Mouse (Mus musculus) forebrain, embryonic 10.5 days (tissue): ENCODE measurements around the gene Svep1. TPM values are rescaled to one million over a fixed set of nuclear protein-coding genes. Genes with fewer than 3 reads are reported as not detected.

Experiments
- DNase-seq: peaks from one replicate; pipeline ENCODE4 v3.0.0-alpha.2; 2017; ENCODE audit warnings: low spot score; ENCODE audit errors: extremely low spot score
- H3K27ac ChIP-seq: fragments of 300-500 bp; sonication (generic); 2 replicates; pipeline ENCODE4 v1.5.1; 2016; ENCODE audit warnings: mild to moderate bottlenecking
- H3K27me3 ChIP-seq: fragments of 300-500 bp; sonication (generic); 2 replicates; pipeline ENCODE4 v1.6.1; 2016; ENCODE audit warnings: mild to moderate bottlenecking; ENCODE audit not compliant: poor library complexity, severe bottlenecking
- H3K36me3 ChIP-seq: fragments of 300-500 bp; sonication (generic); replicated peaks from 2 replicates; pipeline ENCODE4 v1.6.1; 2016; ENCODE audit warnings: mild to moderate bottlenecking, moderate library complexity
- H3K4me1 ChIP-seq: fragments of 300-500 bp; sonication (generic); 2 replicates; pipeline ENCODE4 v1.6.1; 2016
- H3K4me3 ChIP-seq: fragments of 300-500 bp; sonication (generic); 2 replicates; pipeline ENCODE4 v1.5.1; 2016; ENCODE audit warnings: mild to moderate bottlenecking, moderate library complexity
- H3K9me3 ChIP-seq: fragments of 300-500 bp; sonication (generic); 2 replicates; pipeline ENCODE4 v1.6.1; 2016; ENCODE audit warnings: mild to moderate bottlenecking, moderate library complexity
- WGBS: fragments of 180-500 bp; shearing (Covaris S2); methylation state at CpG from one replicate; pipeline ENCODE4 v1.1.7; 2016; 5-methylcytosine and 5-hydroxymethylcytosine counted together
- polyA plus RNA-seq: library from polyadenylated mRNA; unstranded; fragments of >200 nt; fragmentation: Nextera tagmentation; extraction: Ambion mirVana; gene quantifications from 2 replicates; pipeline ENCODE4 v1.2.1, GENCODE M21; 2016

Svep1 gene
- polyA plus RNA-seq, 1 experiment from 2014 or later: 2.2 TPM

- no peaks in the 10 kb centered on the region for H3K4me1 ChIP-seq
- no peak overlapping the region for H3K4me3 ChIP-seq
- no peaks in the 10 kb centered on the region for H3K36me3 ChIP-seq
- no peaks in the 10 kb centered on the region for H3K27me3 ChIP-seq
- no peaks in the 10 kb centered on the region for H3K9me3 ChIP-seq
- WGBS: 82% methylated on average over 2 of the region's 2 CpGs
- H3K27ac ChIP-seq: no peak overlapping the region
- no peak for DNase-seq
These were observed 141.9 kb downstream of the Svep1 start for GRCm38 (mm10) chr4:58064721-58065120.

DNA sequence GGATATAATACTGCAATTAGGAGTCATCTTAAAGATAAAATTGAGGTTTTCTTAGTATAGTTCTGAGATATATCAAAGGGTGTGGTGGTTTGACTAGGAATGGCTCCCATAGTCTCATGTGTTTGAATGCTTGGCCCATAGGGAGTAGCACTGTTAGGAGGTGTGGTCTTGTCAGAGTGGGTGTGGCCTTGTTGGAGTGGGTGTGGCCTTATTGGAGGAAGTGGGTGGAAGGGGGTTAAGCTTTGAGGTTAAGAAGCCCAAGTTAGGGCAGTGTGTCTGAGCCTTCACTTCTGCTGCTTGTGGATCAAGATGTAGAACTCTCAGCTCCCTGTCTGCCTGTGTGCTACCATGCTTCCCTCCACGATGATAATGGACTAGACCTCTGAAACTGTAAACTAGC, 143.7 kb downstream of the Svep1 start:
- no peak for DNase-seq
- no peaks in the 10 kb centered on the region for H3K27me3 ChIP-seq
- WGBS: 92% methylated on average over 1 of the region's 1 CpGs
- H3K9me3 ChIP-seq: no peaks in the 10 kb centered on the region
- H3K27ac ChIP-seq: no peak overlapping the region
- H3K36me3 ChIP-seq: no peaks in the 10 kb centered on the region
- no peak overlapping the region for H3K4me3 ChIP-seq
- no peaks in the 10 kb centered on the region for H3K4me1 ChIP-seq

- Histone ChIP-seq H3K4me3 (no peak overlapping the region), H3K4me1 (no peaks in the 10 kb centered on the region), H3K27me3 (no peaks in the 10 kb centered on the region), H3K9me3 (no peaks in the 10 kb centered on the region), H3K36me3 (no peaks in the 10 kb centered on the region), H3K27ac (no peak overlapping the region)
- DNase-seq: no peak
These were observed 151.0 kb downstream of the Svep1 start for GRCm38 (mm10) chr4:58055653-58056052.

DNA sequence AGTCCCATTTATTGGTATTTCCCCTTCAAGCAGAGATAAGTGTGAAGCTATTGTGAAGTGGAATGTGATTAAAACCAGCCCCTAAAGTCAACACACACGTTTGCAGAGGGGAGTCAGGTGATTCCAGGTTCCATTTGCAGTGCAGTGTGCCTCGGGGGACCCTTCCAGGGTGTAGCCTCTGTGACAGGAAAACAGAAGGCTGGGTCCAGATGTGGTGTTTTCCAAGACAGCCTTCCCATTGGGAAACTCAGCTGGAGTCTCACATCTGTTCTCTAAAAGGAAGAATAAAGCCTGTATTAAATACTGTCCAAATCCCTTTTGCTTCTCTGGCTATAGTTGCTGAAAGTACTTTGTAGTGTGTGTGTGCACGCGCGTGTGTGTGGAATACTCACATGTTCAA, 152.2 kb downstream of the Svep1 start:
- H3K4me3 ChIP-seq: no peak overlapping the region
- DNase-seq: no peak
- H3K4me1 ChIP-seq: no peaks in the 10 kb centered on the region
- no peaks in the 10 kb centered on the region for H3K36me3 ChIP-seq
- 74% methylated on average over 5 of the region's 5 CpGs for WGBS
- H3K27ac ChIP-seq: no peak overlapping the region
- no peaks in the 10 kb centered on the region for H3K27me3 ChIP-seq
- H3K9me3 ChIP-seq: no peaks in the 10 kb centered on the region

- H3K4me1 ChIP-seq: no peaks in the 10 kb centered on the region
- H3K4me3 ChIP-seq: no peak overlapping the region
- no peaks in the 10 kb centered on the region for H3K36me3 ChIP-seq
- no peak for DNase-seq
- no peaks in the 10 kb centered on the region for H3K9me3 ChIP-seq
- no peak overlapping the region for H3K27ac ChIP-seq
- WGBS: 83% methylated on average over 8 of the region's 8 CpGs
- H3K27me3 ChIP-seq: no peaks in the 10 kb centered on the region
These were observed 155.9 kb downstream of the Svep1 start for GRCm38 (mm10) chr4:58050746-58051145.

GRCm38 (mm10) chr4:58050276-58050675, 156.4 kb downstream of the Svep1 start:
- Histone ChIP-seq H3K27me3 (no peaks in the 10 kb centered on the region), H3K27ac (no peak overlapping the region), H3K36me3 (no peaks in the 10 kb centered on the region), H3K9me3 (no peaks in the 10 kb centered on the region), H3K4me3 (no peak overlapping the region), H3K4me1 (no peaks in the 10 kb centered on the region)
- no peak for DNase-seq
- 92% methylated on average over 8 of the region's 8 CpGs for WGBS

DNA sequence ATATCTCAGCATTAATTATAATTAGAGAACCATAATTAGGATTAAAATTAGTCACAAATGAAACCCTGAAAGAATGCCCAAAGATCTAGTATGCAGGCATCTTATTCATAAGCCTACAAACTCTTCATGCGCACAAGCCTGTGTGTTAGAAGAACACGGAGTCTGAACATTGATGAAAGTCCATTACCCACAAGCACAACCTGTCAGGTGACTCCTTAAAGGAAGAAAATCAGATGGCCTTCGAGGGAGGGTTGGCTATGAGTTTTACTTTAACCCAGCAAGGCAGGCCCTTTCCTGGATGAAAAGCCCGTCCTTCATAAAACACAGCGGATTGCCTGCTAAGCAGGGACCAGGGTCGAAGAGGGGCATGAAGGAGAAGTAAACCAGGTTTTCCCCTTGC, 161.8 kb downstream of the Svep1 start:
- H3K4me1 ChIP-seq: no peaks in the 10 kb centered on the region
- H3K9me3 ChIP-seq: no peaks in the 10 kb centered on the region
- no peaks in the 10 kb centered on the region for H3K27me3 ChIP-seq
- WGBS: 93% methylated on average over 6 of the region's 6 CpGs
- no peaks in the 10 kb centered on the region for H3K36me3 ChIP-seq
- H3K4me3 ChIP-seq: no peak overlapping the region
- H3K27ac ChIP-seq: no peak overlapping the region
- DNase-seq: no peak

- no peak overlapping the region for H3K27ac ChIP-seq
- H3K4me1 ChIP-seq: no peaks in the 10 kb centered on the region
- H3K9me3 ChIP-seq: no peaks in the 10 kb centered on the region
- no peaks in the 10 kb centered on the region for H3K36me3 ChIP-seq
- no peaks in the 10 kb centered on the region for H3K27me3 ChIP-seq
- DNase-seq: no peak
- no peak overlapping the region for H3K4me3 ChIP-seq
- WGBS: 93% methylated on average over 3 of the region's 3 CpGs
These were observed 162.3 kb downstream of the Svep1 start for GRCm38 (mm10) chr4:58044356-58044755.

GRCm38 (mm10) chr4:58040093-58040492, 166.6 kb downstream of the Svep1 start:
- Histone ChIP-seq H3K9me3 (no peaks in the 10 kb centered on the region), H3K27me3 (no peaks in the 10 kb centered on the region), H3K4me3 (no peak overlapping the region), H3K27ac (no peak overlapping the region), H3K36me3 (no peaks in the 10 kb centered on the region), H3K4me1 (no peaks in the 10 kb centered on the region)
- DNase-seq: no peak
- WGBS: 77% methylated on average over 2 of the region's 2 CpGs

- Histone ChIP-seq H3K36me3 (no peaks in the 10 kb centered on the region), H3K4me3 (no peak overlapping the region), H3K9me3 (no peaks in the 10 kb centered on the region), H3K27ac (no peak overlapping the region), H3K4me1 (peaks cover 5% of the 10 kb centered on the region; the same call in 1 of the 2 replicates), H3K27me3 (no peaks in the 10 kb centered on the region)
- WGBS: 89% methylated on average over 6 of the region's 6 CpGs
- no peak for DNase-seq
These were observed 169.5 kb downstream of the Svep1 start for GRCm38 (mm10) chr4:58037096-58037705.

DNA sequence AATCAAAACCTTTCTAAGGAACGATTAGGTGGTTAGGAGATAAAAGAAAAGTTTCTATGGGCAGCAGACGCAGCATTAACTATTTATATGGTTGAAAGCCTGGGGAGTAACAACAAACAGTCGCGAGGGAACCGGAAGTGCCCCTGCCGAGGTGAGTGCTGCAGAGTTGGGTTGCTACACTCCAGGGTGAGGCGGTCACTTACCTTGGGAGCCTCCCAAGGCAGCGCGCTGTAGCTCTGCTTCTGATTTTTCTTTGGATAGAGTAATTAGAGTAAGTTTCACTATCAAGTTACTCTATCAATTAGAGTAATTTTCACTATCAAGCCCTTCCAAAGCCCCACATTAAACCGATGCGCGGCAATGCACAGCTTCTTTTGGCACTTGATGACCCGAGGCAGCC, 172.0 kb downstream of the Svep1 start:
- Histone ChIP-seq H3K9me3 (0 out of 2 replicates have a peak, but pooled peaks cover 4% of the 10 kb centered on the region), H3K36me3 (no peaks in the 10 kb centered on the region), H3K4me3 (no peak overlapping the region), H3K4me1 (peaks cover 5% of the 10 kb centered on the region; the same call in 1 of the 2 replicates), H3K27me3 (no peaks in the 10 kb centered on the region), H3K27ac (no peak overlapping the region)
- no peak for DNase-seq
- WGBS: 51% methylated on average over 13 of the region's 13 CpGs

GRCm38 (mm10) chr4:58032714-58033113, 173.9 kb downstream of the Svep1 start:
- Histone ChIP-seq H3K27me3 (no peaks in the 10 kb centered on the region), H3K4me1 (peaks cover 5% of the 10 kb centered on the region; the same call in 1 of the 2 replicates), H3K4me3 (no peak overlapping the region), H3K27ac (no peak overlapping the region), H3K9me3 (0 out of 2 replicates have a peak, but pooled peaks cover 4% of the 10 kb centered on the region), H3K36me3 (no peaks in the 10 kb centered on the region)
- WGBS: 80% methylated on average over 1 of the region's 1 CpGs
- no peak for DNase-seq

GRCm38 (mm10) chr4:58009024-58009423, 197.6 kb downstream of the Svep1 start, which contains the start of gene Txndc8:
Gene Txndc8, minus strand, starts transcription at chr4:58009124.
- Histone ChIP-seq H3K27ac (no peak within 1 kb of the TSS), H3K27me3 (no peaks in the 10 kb centered on the region), H3K9me3 (no peaks in the 10 kb centered on the region), H3K4me3 (no peak within 1 kb of the TSS), H3K36me3 (no peaks in the 10 kb centered on the region), H3K4me1 (no peaks in the 10 kb centered on the region)
- WGBS: 94% methylated on average over 5 of the region's 5 CpGs
- DNase-seq: no peak

- Histone ChIP-seq H3K9me3 (no peaks in the 10 kb centered on the region), H3K4me3 (no peak overlapping the region), H3K27me3 (no peaks in the 10 kb centered on the region), H3K27ac (no peak overlapping the region), H3K4me1 (no peaks in the 10 kb centered on the region), H3K36me3 (no peaks in the 10 kb centered on the region)
- WGBS: 63% methylated on average over 3 of the region's 3 CpGs
- no peak for DNase-seq
These were observed 203.2 kb downstream of the Svep1 start for GRCm38 (mm10) chr4:58003501-58003900.
